Mouse (Mus musculus) heart, embryonic 10.5 days (tissue): ENCODE data around the gene Gpatch2l. TPM values are rescaled to one million over a fixed set of nuclear protein-coding genes. Genes with fewer than 3 reads are reported as not detected.

Experiments used
- DNase-seq: peaks from one replicate; pipeline ENCODE4 v3.0.0-alpha.2; 2017; ENCODE audit warnings: low spot score
- H3K27ac ChIP-seq: fragments of 300-500 bp; sonication (generic); 2 replicates; pipeline ENCODE4 v1.5.1; 2016; ENCODE audit warnings: mild to moderate bottlenecking
- H3K27me3 ChIP-seq: fragments of 300-500 bp; sonication (generic); 2 replicates; pipeline ENCODE4 v1.6.1; 2016; ENCODE audit warnings: mild to moderate bottlenecking; ENCODE audit not compliant: poor library complexity, insufficient read depth, severe bottlenecking
- H3K36me3 ChIP-seq: fragments of 300-500 bp; sonication (generic); 2 replicates; pipeline ENCODE4 v1.6.1; 2016; ENCODE audit warnings: mild to moderate bottlenecking, moderate library complexity
- H3K4me1 ChIP-seq: fragments of 300-500 bp; sonication (generic); 2 replicates; pipeline ENCODE4 v1.6.1; 2016; ENCODE audit warnings: mild to moderate bottlenecking
- H3K4me3 ChIP-seq: fragments of 300-500 bp; sonication (generic); 2 replicates; pipeline ENCODE4 v1.5.1; 2016; ENCODE audit warnings: mild to moderate bottlenecking, moderate library complexity
- H3K9me3 ChIP-seq: fragments of 300-500 bp; sonication (generic); 2 replicates; pipeline ENCODE4 v1.6.1; 2016; ENCODE audit warnings: mild to moderate bottlenecking, moderate library complexity
- WGBS: fragments of 180-500 bp; shearing (Covaris S2); methylation state at CpG from one replicate; pipeline ENCODE4 v1.1.7; 2016; 5-methylcytosine and 5-hydroxymethylcytosine counted together
- polyA plus RNA-seq: library from polyadenylated mRNA; unstranded; fragments of >200 nt; fragmentation: Nextera tagmentation; extraction: Ambion mirVana; gene quantifications from 2 replicates; pipeline ENCODE4 v1.2.1, GENCODE M21; 2016

Gene Gpatch2l
- polyA plus RNA-seq, 1 experiment from 2014 or later: 15.7 TPM

DNA sequence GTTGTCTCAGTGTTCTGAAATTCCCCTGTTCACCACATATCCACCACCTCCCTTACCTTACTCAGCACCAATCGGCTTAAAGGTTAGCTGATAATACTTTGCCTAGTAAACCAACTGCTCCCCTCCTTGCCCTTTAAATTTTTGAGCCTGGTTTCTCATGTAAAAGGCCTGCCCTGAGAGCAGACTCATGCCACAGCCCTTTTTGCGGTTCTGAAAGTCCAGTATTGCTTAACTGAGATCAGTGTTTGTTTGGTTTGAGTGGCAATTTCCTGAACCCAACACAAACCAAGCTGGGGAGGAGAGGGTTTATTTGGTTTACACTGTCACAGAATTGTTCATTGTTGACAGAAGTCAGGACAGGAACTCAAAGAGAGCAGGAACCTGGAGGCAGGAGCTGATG is 2.9 kb upstream of the Gpatch2l start:
- H3K36me3 ChIP-seq: peaks cover under 1% of the 10 kb centered on the region; the same call in 1 of the 2 replicates
- 71% methylated on average over 2 of the region's 2 CpGs for WGBS
- no peak overlapping the region for H3K27ac ChIP-seq
- no peaks in the 10 kb centered on the region for H3K27me3 ChIP-seq
- DNase-seq: no peak
- peaks cover 20% of the 10 kb centered on the region for H3K4me1 ChIP-seq
- no peaks in the 10 kb centered on the region for H3K9me3 ChIP-seq
- no peak overlapping the region for H3K4me3 ChIP-seq

DNA sequence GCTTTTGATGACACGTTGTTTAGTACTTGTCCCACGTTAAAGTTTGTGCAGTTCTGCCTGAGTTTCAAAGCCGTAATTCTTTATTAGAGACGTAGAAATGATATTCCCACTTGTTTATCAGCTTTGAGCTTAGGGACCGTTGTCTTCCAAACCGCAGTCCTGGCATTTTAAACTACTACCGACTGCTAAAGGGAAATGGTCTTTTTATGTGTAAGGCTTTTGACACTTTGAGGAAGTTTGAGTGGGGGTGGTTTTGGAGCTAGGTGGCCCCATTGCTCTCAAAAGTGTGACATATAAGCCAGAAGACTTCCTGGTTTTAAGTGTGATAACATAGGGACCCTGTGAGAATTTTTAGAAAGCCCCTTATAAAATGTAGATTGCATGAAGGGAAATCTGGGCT is 905 bp downstream of the Gpatch2l start:
- no peaks in the 10 kb centered on the region for H3K9me3 ChIP-seq
- peak overlapping the region; percentile 93 for H3K27ac ChIP-seq
- peak overlapping the region; percentile 90 for H3K4me3 ChIP-seq
- DNase-seq: no peak
- peaks cover 27% of the 10 kb centered on the region for H3K36me3 ChIP-seq
- H3K27me3 ChIP-seq: no peaks in the 10 kb centered on the region
- 17% methylated on average over 7 of the region's 7 CpGs for WGBS
- peaks cover 37% of the 10 kb centered on the region for H3K4me1 ChIP-seq

DNA sequence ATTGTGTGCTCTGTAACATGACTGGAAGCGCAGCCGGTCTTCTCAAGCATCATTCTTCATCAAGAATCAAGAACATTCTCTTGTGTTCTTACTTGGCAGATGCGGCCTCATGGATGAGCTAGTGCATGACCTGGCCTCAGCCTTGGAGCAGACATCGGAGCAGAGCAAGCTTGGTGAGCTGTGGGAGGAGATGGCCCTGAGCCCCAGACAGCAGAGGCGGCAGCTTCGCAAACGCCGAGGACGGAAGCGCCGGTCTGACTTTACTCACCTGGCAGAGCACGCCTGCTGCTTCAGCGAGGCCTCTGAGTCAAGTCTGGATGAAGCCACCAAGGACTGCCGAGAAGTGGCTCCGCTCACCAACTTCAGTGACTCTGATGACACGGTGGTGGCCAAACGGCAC is 2.3 kb downstream of the Gpatch2l start:
- 91% methylated on average over 17 of the region's 17 CpGs for WGBS
- H3K27me3 ChIP-seq: no peaks in the 10 kb centered on the region
- H3K36me3 ChIP-seq: peaks cover 28% of the 10 kb centered on the region
- no peak overlapping the region for H3K27ac ChIP-seq
- no peaks in the 10 kb centered on the region for H3K9me3 ChIP-seq
- no peak overlapping the region for H3K4me3 ChIP-seq
- H3K4me1 ChIP-seq: peaks cover 38% of the 10 kb centered on the region
- no peak for DNase-seq

DNA sequence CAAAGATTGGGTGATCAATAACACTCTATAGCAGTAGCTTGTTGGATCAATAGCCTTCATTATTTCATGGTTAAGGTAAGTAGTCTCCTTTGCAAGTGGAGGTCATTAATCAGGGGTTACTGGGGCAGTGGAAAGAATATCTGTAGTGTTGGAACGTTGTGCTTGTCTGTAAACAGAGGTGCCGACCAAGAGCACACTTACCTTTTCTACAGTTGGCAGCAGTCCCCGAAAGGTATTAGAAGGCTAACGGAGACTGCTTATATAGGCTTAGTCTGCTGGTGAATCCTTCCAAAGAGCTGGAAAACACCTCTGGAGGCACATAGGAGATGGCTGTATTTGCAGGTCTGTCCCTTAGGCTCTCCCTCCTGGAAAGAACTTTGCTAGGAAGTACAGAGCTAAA is 8.5 kb downstream of the Gpatch2l start:
- no peaks in the 10 kb centered on the region for H3K9me3 ChIP-seq
- H3K4me3 ChIP-seq: no peak overlapping the region
- H3K27ac ChIP-seq: no peak overlapping the region
- H3K36me3 ChIP-seq: peaks cover 19% of the 10 kb centered on the region; the same call in 1 of the 2 replicates
- H3K27me3 ChIP-seq: no peaks in the 10 kb centered on the region
- no peak for DNase-seq
- H3K4me1 ChIP-seq: peaks cover 23% of the 10 kb centered on the region
- WGBS: 82% methylated on average over 4 of the region's 4 CpGs

DNA sequence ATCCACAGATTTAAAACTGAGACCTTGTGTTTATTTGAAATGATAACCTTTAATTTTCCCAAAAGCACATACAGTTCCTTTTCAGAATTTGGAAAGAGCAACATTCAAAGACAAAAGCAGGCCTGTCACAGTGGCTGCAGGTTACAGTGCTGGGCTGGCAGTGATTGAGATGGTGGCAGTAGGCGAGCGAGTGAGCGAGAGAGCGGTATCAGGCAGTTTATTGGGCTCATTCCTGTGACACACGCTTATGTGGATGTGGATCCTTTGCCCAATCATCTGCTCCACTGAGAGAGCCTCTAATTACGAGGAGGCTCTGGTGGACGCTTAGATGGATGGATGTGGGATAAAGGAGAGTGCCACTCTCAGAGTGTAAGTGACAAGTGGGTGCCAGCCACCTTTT is 13.3 kb downstream of the Gpatch2l start:
- H3K27me3 ChIP-seq: no peaks in the 10 kb centered on the region
- peaks cover 20% of the 10 kb centered on the region for H3K36me3 ChIP-seq
- DNase-seq: no peak
- H3K9me3 ChIP-seq: no peaks in the 10 kb centered on the region
- no peak overlapping the region for H3K27ac ChIP-seq
- H3K4me1 ChIP-seq: peaks cover 26% of the 10 kb centered on the region
- no peak overlapping the region for H3K4me3 ChIP-seq
- 87% methylated on average over 7 of the region's 7 CpGs for WGBS

DNA sequence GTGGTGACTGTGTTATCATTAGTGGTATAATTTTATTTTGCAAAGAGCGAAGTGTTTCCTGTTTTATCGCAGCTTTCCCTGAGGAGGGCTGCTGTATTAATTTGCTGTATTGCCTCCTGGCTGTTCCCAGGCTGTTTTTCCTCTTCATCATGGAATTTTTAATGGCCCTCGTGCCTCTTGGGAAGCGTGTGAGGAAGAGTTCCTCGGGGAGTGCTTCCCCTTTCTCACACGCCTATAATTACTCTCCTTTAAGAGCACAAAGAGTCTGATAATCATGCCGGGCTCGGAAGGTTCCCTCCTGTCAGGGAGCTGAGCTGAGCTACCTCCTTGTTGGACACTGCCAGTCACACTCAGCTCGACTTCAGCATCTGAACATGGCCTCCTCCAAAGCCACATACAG is 30.0 kb downstream of the Gpatch2l start:
- WGBS: 70% methylated on average over 9 of the region's 9 CpGs
- Histone ChIP-seq H3K9me3 (no peaks in the 10 kb centered on the region), H3K36me3 (peaks cover 73% of the 10 kb centered on the region), H3K4me3 (no peak overlapping the region), H3K27ac (no peak overlapping the region), H3K4me1 (peaks cover 4% of the 10 kb centered on the region), H3K27me3 (no peaks in the 10 kb centered on the region)
- DNase-seq: no peak

DNA sequence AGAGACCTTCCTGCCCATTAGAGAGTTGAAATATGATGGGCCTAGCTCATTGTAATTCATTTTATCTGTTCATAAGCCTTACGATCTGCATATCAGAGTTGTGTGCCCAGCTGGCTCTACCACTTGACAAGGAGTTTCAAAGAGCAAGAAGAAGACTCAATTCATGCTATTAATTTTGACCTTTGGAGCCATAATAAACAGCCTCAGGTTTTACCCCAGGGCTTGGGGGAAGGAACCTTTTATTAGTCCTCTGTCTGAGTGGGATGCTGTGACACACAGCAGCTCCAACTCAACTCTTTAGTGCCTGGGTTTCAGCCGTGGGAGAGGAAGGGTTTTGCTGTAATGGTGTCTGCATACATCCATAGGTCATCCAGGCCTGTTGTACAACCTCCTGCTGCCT is 32.6 kb downstream of the Gpatch2l start:
- Histone ChIP-seq H3K4me3 (no peak overlapping the region), H3K36me3 (peaks cover 55% of the 10 kb centered on the region), H3K27ac (no peak overlapping the region), H3K27me3 (no peaks in the 10 kb centered on the region), H3K9me3 (no peaks in the 10 kb centered on the region), H3K4me1 (peaks cover 14% of the 10 kb centered on the region)
- WGBS: 79% methylated on average over 2 of the region's 2 CpGs
- no peak for DNase-seq

DNA sequence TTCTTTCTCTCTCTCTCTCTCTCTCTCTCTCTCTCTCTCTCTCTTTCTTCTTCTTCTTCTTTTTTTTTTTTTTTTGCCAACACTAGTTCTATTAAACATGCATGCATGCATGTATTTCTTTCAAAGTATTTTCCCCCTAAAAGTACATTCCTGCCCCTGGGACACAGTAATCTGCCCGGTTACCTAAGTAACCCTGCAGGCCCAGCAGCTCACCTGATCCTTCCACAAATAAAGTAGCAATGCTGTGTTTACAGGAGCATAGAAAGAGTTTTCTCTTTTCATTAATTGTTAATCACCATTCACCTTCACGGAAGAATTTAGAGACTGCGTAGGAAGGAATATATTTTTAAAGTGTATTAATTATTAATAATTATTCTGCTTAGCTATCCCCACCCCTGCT is 34.1 kb downstream of the Gpatch2l start:
- Histone ChIP-seq H3K27ac (no peak overlapping the region), H3K4me3 (no peak overlapping the region), H3K4me1 (peaks cover 14% of the 10 kb centered on the region), H3K9me3 (no peaks in the 10 kb centered on the region), H3K27me3 (no peaks in the 10 kb centered on the region), H3K36me3 (peaks cover 43% of the 10 kb centered on the region; the same call in 1 of the 2 replicates)
- WGBS: 89% methylated on average over 3 of the region's 3 CpGs
- DNase-seq: no peak

DNA sequence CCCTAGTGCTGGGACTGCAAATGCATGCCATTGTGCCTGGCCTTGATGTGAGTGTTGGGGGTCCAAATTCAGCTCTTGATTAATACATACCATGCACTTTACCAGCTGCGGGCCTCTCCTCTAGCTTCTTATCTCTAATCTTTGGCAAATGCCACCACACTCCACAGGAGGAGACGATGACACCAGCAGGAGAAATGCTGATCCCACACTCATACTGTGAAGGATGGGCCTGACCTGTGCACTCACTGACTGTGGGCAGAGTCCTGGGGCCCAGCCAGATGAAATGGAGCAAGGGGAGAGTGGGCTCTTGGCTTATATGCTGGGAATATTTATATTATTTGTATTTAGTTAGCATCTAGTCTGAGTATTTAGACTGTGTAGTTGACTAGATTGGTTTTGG is 34.8 kb downstream of the Gpatch2l start:
- Histone ChIP-seq H3K27me3 (no peaks in the 10 kb centered on the region), H3K36me3 (peaks cover 39% of the 10 kb centered on the region; the same call in 1 of the 2 replicates), H3K27ac (no peak overlapping the region), H3K4me3 (no peak overlapping the region), H3K9me3 (no peaks in the 10 kb centered on the region), H3K4me1 (peaks cover 14% of the 10 kb centered on the region)
- no peak for DNase-seq
- WGBS: 36% methylated on average over 2 of the region's 2 CpGs

DNA sequence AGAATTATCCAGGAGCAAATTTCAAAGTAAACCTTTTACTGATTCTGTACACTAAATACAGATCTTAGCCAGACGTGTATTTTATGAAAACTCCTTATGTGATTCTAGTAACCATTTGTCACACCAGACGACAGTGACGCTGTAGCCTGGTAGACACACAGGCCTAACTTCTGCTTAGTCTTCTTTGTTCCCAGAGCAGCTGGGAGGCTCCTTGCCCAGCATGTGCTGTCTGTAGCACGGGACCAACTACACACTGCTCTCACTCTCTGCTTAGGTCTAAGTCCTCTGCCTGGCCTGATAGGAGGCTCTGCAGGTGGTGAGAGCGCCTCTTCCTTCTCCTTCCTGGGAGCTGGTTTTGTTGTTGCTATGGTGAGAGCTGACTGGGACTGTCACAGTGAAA is 35.2 kb downstream of the Gpatch2l start:
- 63% methylated on average over 5 of the region's 5 CpGs for WGBS
- Histone ChIP-seq H3K9me3 (no peaks in the 10 kb centered on the region), H3K4me1 (peaks cover 14% of the 10 kb centered on the region), H3K4me3 (no peak overlapping the region), H3K36me3 (peaks cover 36% of the 10 kb centered on the region; the same call in 1 of the 2 replicates), H3K27me3 (no peaks in the 10 kb centered on the region), H3K27ac (peak overlapping the region; percentile 59; the same call in 1 of the 2 replicates)
- no peak for DNase-seq

DNA sequence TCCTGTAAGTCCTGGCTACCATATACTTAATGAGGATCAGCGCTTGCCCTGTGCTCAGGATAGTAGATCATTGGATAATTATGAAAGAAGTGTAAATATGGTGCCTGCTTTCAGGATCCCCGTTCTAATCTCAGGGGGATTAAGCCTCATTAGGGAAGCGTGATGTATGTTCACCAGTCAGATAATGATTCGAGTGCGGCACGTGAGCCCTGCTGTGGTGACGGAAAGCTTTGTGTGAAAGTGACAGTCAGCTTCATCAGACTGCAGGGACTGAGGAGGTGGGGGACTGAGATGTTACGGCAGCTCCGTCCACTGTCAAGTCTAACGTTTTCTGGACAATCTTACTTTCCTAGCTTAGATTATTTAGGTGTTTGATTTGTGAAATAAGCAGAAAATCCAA is 38.3 kb downstream of the Gpatch2l start:
- H3K4me1 ChIP-seq: peaks cover 23% of the 10 kb centered on the region
- H3K9me3 ChIP-seq: no peaks in the 10 kb centered on the region
- DNase-seq: no peak
- peaks cover 37% of the 10 kb centered on the region for H3K36me3 ChIP-seq
- no peak overlapping the region for H3K27ac ChIP-seq
- H3K27me3 ChIP-seq: no peaks in the 10 kb centered on the region
- H3K4me3 ChIP-seq: no peak overlapping the region
- 77% methylated on average over 10 of the region's 10 CpGs for WGBS

DNA sequence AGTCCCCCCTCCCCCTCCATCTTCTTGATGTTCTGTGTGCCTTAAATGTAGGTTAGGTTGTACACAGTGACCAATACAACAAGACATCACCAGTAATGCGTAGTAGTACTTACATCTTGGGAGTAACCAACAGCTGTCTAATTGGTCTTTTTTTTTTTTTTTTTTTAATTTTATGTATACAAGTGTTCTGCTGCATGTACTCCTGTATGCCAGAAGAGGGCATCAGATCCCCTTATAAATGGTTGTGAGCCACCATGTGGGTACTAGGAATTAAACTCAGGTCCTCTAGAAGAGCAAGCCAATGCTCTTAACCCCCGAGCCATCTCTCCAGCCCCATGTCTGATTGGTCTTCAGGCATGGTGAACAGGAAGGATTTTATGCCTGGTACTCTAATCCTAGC is 44.0 kb downstream of the Gpatch2l start:
- no peaks in the 10 kb centered on the region for H3K9me3 ChIP-seq
- peaks cover 72% of the 10 kb centered on the region for H3K36me3 ChIP-seq
- H3K4me3 ChIP-seq: no peak overlapping the region
- H3K27ac ChIP-seq: no peak overlapping the region
- WGBS: 88% methylated on average over 2 of the region's 2 CpGs
- H3K4me1 ChIP-seq: 0 out of 2 replicates have a peak, but pooled peaks cover 9% of the 10 kb centered on the region
- no peak for DNase-seq
- H3K27me3 ChIP-seq: no peaks in the 10 kb centered on the region

DNA sequence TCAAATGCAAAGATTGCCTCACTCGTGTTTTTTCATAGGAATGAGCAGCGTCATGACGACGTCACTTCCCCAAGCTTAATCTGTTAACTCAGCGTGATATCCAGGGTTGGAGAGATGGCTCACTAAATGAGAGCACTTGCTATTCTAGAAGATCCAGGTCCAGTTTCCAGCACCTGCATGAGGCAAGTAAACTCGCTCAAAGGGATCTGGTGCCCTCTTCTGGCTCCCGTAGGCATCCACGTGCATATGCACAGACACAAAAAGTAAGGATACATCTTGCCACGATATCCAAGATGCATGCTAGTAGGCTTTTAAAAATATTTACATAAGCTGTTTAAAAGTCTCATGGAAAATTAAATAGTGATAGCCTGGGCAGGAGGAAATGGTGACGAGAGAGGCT is 55.8 kb downstream of the Gpatch2l start:
- Histone ChIP-seq H3K4me1 (no peaks in the 10 kb centered on the region), H3K27ac (no peak overlapping the region), H3K27me3 (no peaks in the 10 kb centered on the region), H3K36me3 (0 out of 2 replicates have a peak, but pooled peaks cover 1% of the 10 kb centered on the region), H3K4me3 (no peak overlapping the region), H3K9me3 (no peaks in the 10 kb centered on the region)
- no peak for DNase-seq
- WGBS: 75% methylated on average over 10 of the region's 10 CpGs

DNA sequence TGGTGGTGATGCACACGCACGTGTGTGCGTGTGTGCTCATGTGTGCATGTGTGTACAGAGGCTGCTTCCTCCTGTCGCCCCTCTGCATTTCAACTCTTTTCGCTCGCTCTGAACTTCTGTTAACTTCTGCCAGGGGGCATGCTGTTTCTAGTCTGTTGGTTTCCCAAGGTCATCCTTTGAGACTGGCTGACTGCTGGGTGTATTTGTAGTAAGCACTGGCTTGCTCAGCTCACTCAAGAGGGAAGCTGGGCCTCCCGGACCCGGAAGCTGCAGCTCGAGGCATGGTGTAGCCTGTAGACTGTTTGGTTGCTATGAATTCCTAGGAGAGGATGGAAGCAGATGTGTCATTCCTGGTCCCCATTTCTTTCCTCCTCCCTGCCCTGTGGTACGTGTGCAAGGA is 61.3 kb downstream of the Gpatch2l start:
- DNase-seq: no peak
- no peaks in the 10 kb centered on the region for H3K9me3 ChIP-seq
- H3K4me3 ChIP-seq: no peak overlapping the region
- peak overlapping the region; percentile 32; the same call in 1 of the 2 replicates for H3K27ac ChIP-seq
- H3K4me1 ChIP-seq: peaks cover 15% of the 10 kb centered on the region
- no peaks in the 10 kb centered on the region for H3K27me3 ChIP-seq
- H3K36me3 ChIP-seq: no peaks in the 10 kb centered on the region
- 77% methylated on average over 10 of the region's 10 CpGs for WGBS
